Mouse (Mus musculus) cerebellum, adult 2 months (tissue): ENCODE data around the gene Ect2l.

Source experiments
- CTCF ChIP-seq: fragments of 200-500 bp; IDR thresholded peaks from 2 replicates; pipeline ENCODE4 v1.5.1; 2011; ENCODE audit warnings: low read depth, mild to moderate bottlenecking, control low read depth, low read length, moderate library complexity, borderline replicate concordance; ENCODE audit not compliant: insufficient read depth
- POLR2A ChIP-seq: fragments of 200-500 bp; IDR thresholded peaks from 2 replicates; pipeline ENCODE4 v1.6.1; 2011; ENCODE audit warnings: low read length, control low read depth, borderline replicate concordance; ENCODE audit not compliant: insufficient read depth

DNA sequence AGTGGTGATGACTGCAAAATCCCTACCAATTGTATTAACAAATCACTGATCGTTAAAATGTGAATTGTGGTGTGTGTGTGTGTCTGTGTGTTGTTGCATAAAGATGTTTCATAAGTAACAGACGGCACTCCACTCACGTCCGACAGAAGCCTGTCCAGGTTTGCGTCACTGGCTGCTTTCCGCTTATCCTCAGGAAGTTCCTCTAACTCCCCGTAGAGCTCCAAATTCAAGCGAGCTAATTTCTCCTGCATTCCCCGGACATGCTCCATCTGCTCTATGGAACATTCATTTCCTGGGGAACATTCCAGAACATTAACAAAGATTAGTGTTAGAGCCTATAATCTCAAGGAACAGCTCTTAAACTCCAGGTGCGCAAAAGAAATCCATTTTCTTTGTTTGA lies 8.7 kb upstream of the Ect2l start:
- TF ChIP-seq CTCF: no peak
- no peak for TF ChIP-seq POLR2A
